Mouse (Mus musculus) megakaryocyte, embryonic 14.5 days (primary cell): ENCODE results near the gene Maneal. TPM values are rescaled to one million over a fixed set of nuclear protein-coding genes. Genes with fewer than 3 reads are reported as not detected.

Source experiments
- H3K27me3 ChIP-seq: replicated peaks from 2 replicates; pipeline ENCODE3; 2012; ENCODE audit warnings: inconsistent platforms
- H3K36me3 ChIP-seq: replicated peaks from 2 replicates; pipeline ENCODE3; 2012; ENCODE audit warnings: low read length, inconsistent platforms, mixed read lengths
- H3K4me1 ChIP-seq: 2 replicates; pipeline ENCODE4 v1.6.1; 2012; ENCODE audit warnings: inconsistent platforms
- H3K4me3 ChIP-seq: replicated peaks from 2 replicates; pipeline ENCODE3; 2012; ENCODE audit warnings: moderate library complexity, mild to moderate bottlenecking, inconsistent platforms
- H3K9me3 ChIP-seq: 2 replicates; pipeline ENCODE4 v1.6.1; 2012; ENCODE audit warnings: inconsistent platforms
- FLI1 ChIP-seq: IDR thresholded peaks from 2 replicates; pipeline ENCODE4 v1.6.1; 2012; ENCODE audit warnings: low read length, inconsistent platforms, mixed read lengths
- GATA1 ChIP-seq: IDR thresholded peaks from 3 replicates; pipeline ENCODE4 v1.6.1; 2012; ENCODE audit warnings: mixed read lengths, low read length, inconsistent platforms, borderline replicate concordance
- polyA plus RNA-seq: library from polyadenylated mRNA; stranded (reverse); fragments of >175 nt; gene quantifications from 2 replicates; pipeline ENCODE4 v1.2.3, GENCODE M21; 2012; ENCODE audit warnings: low replicate concordance; ENCODE audit not compliant: insufficient read depth

Maneal gene
- polyA plus RNA-seq, 1 experiment, result not detected

DNA sequence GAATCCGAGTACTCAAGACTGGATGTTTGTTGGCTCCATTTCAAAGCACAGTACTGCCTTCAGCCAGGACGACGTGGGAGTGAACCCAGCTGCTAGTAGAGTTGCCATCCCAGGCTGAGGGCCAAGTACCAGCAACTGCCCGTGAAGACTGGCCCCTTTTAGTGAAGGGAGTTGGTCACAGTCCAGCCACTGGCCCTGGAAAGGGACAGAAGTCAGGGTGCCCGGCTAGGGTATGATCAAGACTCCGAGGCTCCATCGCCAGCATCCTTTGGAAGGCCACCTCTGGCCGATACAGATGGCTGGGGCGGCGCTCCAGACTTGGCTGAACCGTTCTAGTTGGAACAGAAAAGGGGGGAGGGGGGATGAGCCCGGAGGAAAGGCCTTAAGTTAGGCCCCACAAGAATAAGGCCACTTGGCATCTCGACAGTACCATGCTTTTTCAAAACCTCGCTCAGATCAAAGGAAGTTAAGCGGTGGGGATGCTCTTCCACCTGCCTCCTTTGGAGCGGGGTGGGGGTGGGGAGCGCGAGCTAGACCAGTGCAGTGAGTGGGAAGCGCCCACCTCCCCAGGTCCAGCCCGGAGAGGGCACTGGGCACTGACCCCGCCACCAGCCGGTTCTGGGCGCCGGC is 12.2 kb downstream of the Maneal start:
- H3K9me3 ChIP-seq, result no peaks in the 10 kb centered on the region
- H3K27me3 ChIP-seq, result no peaks in the 10 kb centered on the region
- H3K4me1 ChIP-seq, result peaks cover 70% of the 10 kb centered on the region
- TF ChIP-seq FLI1 (no peak), GATA1 (no peak)
- H3K4me3 ChIP-seq, result peak overlapping the region; percentile 96
- peaks cover 57% of the 10 kb centered on the region for H3K36me3 ChIP-seq

DNA sequence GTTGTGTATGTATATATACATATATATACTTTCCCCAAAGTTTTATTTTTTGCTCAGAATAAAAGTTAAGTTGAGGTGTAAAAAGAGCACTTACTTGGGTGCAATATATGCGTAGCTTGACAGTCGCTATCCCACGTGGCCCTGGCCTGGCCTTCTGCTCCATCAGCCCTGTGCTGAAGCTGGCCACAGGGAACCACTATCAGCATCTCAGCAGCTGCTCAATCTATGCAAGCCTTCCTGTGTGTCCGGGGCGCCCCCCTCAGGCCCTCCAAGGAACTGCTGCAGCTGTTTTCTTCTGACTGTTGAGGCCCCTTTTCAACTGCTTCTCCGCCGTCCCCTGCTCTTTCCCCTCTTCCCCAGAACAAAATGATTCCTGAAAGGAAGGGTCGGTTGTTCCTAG is 14.4 kb downstream of the Maneal start:
- Histone ChIP-seq H3K4me1 (peaks cover 64% of the 10 kb centered on the region), H3K27me3 (no peaks in the 10 kb centered on the region), H3K9me3 (no peaks in the 10 kb centered on the region), H3K4me3 (peak overlapping the region; percentile 56), H3K36me3 (peaks cover 57% of the 10 kb centered on the region)
- TF ChIP-seq FLI1, result no peak
- TF ChIP-seq GATA1, result peak; percentile 3; the same call in 1 of the 3 replicates

DNA sequence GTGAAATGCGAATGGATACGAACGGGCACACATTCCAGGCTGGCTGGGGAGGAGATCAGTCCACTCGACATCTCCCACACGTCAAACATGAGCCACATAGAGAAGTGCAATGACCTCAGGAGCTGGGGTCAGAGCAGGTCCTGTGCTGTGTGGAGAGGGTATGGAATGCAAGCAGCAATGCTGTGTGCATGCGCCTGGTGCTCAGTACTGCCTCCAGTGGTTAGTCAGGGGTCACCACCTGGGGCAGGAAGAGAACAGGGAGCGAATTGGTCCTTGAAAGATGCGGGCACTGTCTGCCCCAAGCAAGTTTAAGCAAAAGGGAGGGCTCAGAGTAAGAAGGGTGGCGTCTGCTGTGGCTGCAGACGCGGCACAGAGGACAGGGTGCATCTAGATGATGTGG is 18.5 kb downstream of the Maneal start:
- H3K4me1 ChIP-seq, result peaks cover 40% of the 10 kb centered on the region
- H3K27me3 ChIP-seq, result no peaks in the 10 kb centered on the region
- H3K9me3 ChIP-seq, result peaks cover 5% of the 10 kb centered on the region; the same call in 1 of the 2 replicates
- peak overlapping the region; percentile 1 for H3K4me3 ChIP-seq
- H3K36me3 ChIP-seq, result peaks cover 89% of the 10 kb centered on the region
- TF ChIP-seq FLI1, result no peak
- TF ChIP-seq GATA1, result no peak

DNA sequence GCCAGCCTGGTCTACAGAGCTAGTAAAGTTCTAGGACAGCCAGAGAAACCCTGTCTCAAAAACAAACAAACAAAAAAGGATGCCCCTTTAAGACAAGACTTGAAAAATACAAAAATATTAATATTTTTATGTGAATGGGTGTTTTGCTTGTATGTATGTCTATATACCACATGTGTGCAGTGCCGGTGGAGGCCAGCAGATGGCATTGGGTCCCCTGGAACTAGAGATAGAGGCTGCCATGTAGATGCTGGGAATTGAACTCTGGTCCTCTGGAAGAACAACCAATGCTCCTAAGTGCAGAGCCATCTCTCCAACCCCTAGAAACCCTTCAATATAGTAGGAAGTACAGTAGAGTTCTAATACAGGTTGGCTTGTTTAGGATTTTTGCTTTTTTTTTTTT is 21.0 kb downstream of the Maneal start:
- TF ChIP-seq FLI1 (no peak), GATA1 (no peak)
- H3K9me3 ChIP-seq, result peaks cover 5% of the 10 kb centered on the region; the same call in 1 of the 2 replicates
- H3K27me3 ChIP-seq, result no peaks in the 10 kb centered on the region
- no peak overlapping the region for H3K4me3 ChIP-seq
- peaks cover 98% of the 10 kb centered on the region for H3K36me3 ChIP-seq
- H3K4me1 ChIP-seq, result peaks cover 17% of the 10 kb centered on the region

DNA sequence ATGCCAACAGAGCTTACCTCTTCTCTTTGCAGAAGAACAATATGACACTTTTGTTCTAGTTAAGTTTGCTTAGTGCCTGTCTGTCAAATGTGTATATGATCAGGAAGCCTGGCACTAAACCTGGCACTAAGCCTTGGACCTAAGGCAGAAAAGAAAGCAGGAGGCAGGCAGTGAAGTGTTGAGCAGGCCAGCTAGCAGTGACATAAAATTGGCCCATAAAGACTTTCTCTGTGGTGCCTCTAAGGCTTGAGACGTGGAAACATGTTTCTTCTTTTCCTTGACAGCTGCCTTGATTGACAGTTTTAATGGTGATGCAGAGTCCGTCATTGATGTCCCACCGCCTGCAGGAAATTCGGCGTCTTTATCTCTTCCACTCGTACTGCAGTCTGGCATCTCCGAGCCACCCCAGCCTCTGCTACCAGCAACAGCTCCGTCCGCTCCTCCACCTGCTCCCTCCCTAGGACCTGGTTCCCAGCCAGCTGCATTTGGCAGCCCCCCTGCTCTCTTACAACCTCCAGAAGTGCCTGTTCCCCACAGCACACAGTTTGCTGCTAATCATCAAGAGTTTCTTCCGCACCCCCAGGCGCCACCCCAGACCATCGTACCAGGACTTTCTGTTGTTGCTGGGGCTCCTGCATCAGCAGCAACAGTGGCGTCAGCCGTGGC is 23.8 kb downstream of the Maneal start:
- Histone ChIP-seq H3K4me1 (peaks cover 3% of the 10 kb centered on the region; the same call in 1 of the 2 replicates), H3K36me3 (peaks cover 97% of the 10 kb centered on the region), H3K9me3 (peaks cover 5% of the 10 kb centered on the region; the same call in 1 of the 2 replicates), H3K4me3 (no peak overlapping the region), H3K27me3 (no peaks in the 10 kb centered on the region)
- TF ChIP-seq FLI1 (no peak), GATA1 (no peak)

DNA sequence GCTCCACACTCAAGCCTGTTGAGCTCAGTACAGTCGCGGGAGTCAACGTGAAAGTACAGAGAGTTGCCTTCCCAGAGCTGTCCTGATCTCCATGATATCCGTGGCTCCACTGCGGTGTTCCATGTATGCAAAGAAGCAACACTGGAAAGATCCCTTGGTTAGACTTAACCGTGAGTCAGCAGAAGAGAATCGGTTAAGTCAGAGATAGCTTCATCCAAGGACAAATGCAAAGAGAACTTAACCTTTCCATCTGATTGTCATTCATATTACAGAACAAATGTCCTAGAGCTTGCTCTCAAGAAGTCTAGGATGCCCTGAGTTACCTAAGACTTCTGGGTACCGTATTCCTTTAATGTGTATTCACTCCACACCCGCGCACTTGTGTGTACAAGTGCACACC is 29.2 kb downstream of the Maneal start:
- H3K36me3 ChIP-seq, result peaks cover 96% of the 10 kb centered on the region

DNA sequence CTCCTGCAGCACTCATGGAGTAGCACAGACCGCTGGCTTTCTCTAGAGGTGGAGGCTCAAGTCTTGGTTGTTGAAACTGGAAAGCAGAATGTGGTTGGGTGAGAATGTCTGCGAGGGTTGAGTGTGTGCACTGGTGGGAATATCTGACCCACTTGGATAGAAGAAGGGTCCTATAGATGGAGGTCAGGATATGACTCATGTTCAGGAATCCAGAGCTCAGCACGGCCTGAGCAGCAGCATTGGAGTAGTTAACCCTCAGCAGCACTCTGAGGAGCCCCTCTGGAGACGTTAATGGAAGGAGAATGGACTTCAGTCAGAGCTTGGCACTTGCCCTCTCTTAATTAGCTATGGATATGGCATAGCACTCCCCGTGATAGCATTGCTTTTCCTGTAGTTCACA is 32.3 kb downstream of the Maneal start:
- H3K4me3 ChIP-seq, result no peak overlapping the region
- TF ChIP-seq FLI1 (no peak), GATA1 (no peak)
- H3K4me1 ChIP-seq, result 0 out of 2 replicates have a peak, but pooled peaks cover 3% of the 10 kb centered on the region
- no peaks in the 10 kb centered on the region for H3K27me3 ChIP-seq
- no peaks in the 10 kb centered on the region for H3K9me3 ChIP-seq
- peaks cover 96% of the 10 kb centered on the region for H3K36me3 ChIP-seq

More for the DNA sequence above, 29.2 kb downstream of the Maneal start:
- H3K4me1 ChIP-seq, result 0 out of 2 replicates have a peak, but pooled peaks cover 3% of the 10 kb centered on the region
- no peak overlapping the region for H3K4me3 ChIP-seq
- no peaks in the 10 kb centered on the region for H3K27me3 ChIP-seq
- no peak for TF ChIP-seq GATA1
- TF ChIP-seq FLI1, result no peak
- no peaks in the 10 kb centered on the region for H3K9me3 ChIP-seq

DNA sequence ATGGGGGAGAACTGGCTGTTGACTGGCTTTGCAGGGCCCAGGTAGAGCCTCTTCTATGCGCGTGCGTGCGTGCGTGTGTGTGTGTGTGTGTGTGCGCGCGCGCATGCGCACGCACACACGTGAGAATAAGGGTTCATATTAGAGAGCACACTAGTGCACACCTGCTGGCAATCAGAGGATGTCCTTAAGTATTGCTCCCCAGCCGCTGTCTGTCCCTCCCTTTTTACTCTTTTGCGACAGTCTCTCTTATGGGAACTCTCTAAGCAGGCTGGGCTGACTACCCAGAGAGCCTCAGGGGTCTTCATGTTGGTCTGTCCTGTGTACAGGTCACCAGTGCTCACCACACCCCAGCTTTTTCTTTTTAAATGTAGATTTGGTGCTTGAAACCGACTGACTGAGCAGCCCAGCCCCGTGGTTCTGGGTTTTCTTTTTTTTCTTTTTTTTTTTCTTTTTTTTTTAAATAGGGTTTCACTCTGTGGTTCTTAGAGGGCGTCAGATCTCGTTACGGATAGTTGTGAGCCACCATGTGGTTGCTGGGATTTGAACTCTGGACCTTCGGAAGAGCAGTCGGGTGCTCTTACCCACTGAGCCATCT is 36.5 kb downstream of the Maneal start:
- H3K4me3 ChIP-seq, result no peak overlapping the region
- H3K36me3 ChIP-seq, result peaks cover 98% of the 10 kb centered on the region
- no peaks in the 10 kb centered on the region for H3K4me1 ChIP-seq
- TF ChIP-seq FLI1 (no peak), GATA1 (no peak)
- no peaks in the 10 kb centered on the region for H3K27me3 ChIP-seq
- H3K9me3 ChIP-seq, result no peaks in the 10 kb centered on the region

DNA sequence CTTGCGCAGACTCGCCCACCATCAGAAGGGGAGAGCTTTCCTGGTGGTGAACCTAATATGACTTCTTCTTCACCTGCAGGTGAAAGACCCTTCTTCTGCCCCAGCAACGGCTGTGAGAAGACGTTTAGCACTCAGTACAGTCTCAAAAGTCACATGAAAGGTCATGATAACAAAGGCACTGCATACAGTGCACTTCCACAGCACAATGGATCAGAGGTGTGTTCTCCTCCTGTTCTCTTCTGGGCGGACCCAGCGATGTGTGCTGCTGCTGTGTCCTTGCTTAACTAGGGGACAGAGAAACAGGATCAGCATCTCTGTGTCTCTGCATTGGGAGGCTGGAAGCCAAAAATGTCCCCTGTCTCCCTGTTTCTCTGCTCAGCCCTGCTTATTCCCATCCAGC is 37.0 kb downstream of the Maneal start:
- Histone ChIP-seq H3K36me3 (peaks cover 98% of the 10 kb centered on the region), H3K4me3 (no peak overlapping the region), H3K9me3 (no peaks in the 10 kb centered on the region), H3K27me3 (no peaks in the 10 kb centered on the region), H3K4me1 (peaks cover 3% of the 10 kb centered on the region; the same call in 1 of the 2 replicates)
- TF ChIP-seq GATA1 (no peak), FLI1 (no peak)

DNA sequence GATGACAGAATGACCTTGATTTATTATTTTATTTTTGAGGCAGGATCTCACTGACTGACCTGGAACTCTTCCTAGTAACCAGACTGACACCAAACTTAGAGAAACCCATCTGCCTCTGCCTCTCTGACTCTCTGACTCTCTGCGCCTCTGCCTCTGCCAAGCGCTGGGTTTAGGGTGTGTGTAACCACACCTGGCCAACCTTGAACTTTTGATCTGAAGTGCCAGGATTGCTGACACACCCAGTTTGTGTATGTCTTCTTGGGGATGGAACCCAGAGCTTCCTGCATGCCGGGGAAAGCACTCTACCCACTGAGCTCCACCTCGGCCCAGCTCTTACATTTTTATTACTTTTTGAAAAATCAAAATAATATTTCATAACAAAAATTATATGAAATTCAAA is 43.1 kb downstream of the Maneal start:
- TF ChIP-seq FLI1 (no peak), GATA1 (no peak)
- Histone ChIP-seq H3K9me3 (no peaks in the 10 kb centered on the region), H3K27me3 (no peaks in the 10 kb centered on the region), H3K4me3 (no peak overlapping the region), H3K36me3 (peaks cover 92% of the 10 kb centered on the region), H3K4me1 (peaks cover 41% of the 10 kb centered on the region)
